Mouse (Mus musculus) spleen, adult 12 weeks (tissue): ENCODE data around the gene Olfr1130.
"Not testable (repeated sequence)": the region's sequence is repeated elsewhere in the genome, so short reads cannot be mapped to it uniquely, and the experiment has no call there.

Experiments used
- DNase-seq: peaks from one replicate; pipeline ENCODE4 v3.0.0; 2022; ENCODE audit warnings: low spot score

Gene Olfr1130

GRCm38 (mm10) chr2:87605912-87606311 is at the start of gene Olfr1130:
Gene Olfr1130 (plus strand): TSS chr2:87606212.
- not testable (repeated sequence) for DNase-seq

- DNase-seq: not testable (repeated sequence)
These were observed 32.4 kb upstream of the Olfr1130 start, which contains the start of gene Olfr1129 for GRCm38 (mm10) chr2:87573602-87574001. Gene Olfr1129 (plus strand): TSS chr2:87573902.

GRCm38 (mm10) chr2:87626804-87627203 is 20.8 kb downstream of the Olfr1130 start, which contains the start of gene Olfr1131:
Gene Olfr1131 (plus strand): TSS chr2:87627104.
- DNase-seq: no peak

- DNase-seq: no peak
These were observed 31.4 kb downstream of the Olfr1130 start, which contains the start of gene Olfr1132 for GRCm38 (mm10) chr2:87637435-87637834. Gene Olfr1132 (minus strand): TSS chr2:87637535.

GRCm38 (mm10) chr2:87642441-87642840 is 36.4 kb downstream of the Olfr1130 start:
- DNase-seq: no peak

GRCm38 (mm10) chr2:87647274-87647673 is 41.3 kb downstream of the Olfr1130 start, which contains the start of gene Olfr1133:
Gene Olfr1133 (minus strand): TSS chr2:87647374.
- no peak for DNase-seq

GRCm38 (mm10) chr2:87658360-87658759 is 52.3 kb downstream of the Olfr1130 start, which contains the start of gene Olfr1134:
Gene Olfr1134 (minus strand): TSS chr2:87658460.
- no peak for DNase-seq
